Mouse (Mus musculus): Measurements from ENCODE around the gene Mchr1. TPM values are rescaled to one million over a fixed set of nuclear protein-coding genes. Genes with fewer than 3 reads are reported as not detected.
"Not testable (repeated sequence)": the region's sequence is repeated elsewhere in the genome, so short reads cannot be mapped to it uniquely, and the experiment has no call there.

Gene Mchr1
- polyA plus RNA-seq, 1 experiment, result 0.81 TPM

DNA sequence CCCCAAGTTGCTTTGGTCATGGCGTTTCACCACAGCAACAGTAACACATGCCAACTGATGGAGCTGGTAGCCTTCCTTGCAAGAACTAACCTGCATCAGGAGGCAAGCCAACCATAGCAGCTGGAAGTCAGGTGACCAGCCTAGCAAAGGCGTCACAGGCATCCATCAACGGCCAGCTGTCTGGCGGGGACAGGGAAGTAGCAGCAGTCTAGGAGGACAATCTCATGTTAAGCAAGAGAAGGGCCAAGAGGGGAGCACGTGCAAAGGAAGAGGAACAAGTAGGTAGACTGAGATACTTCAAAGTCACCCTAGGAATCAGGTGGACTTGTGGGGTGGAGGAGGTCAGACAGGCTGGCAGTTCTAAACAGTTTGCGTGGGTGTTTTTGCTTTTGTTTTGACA lies 16.2 kb upstream of the Mchr1 start:
- no peaks in the 10 kb centered on the region for H3K27me3 ChIP-seq (ENCODE audit: control insufficient read depth, insufficient read depth, insufficient read length)
- H3K36me3 ChIP-seq (ENCODE audit: control insufficient read depth, insufficient read depth), result no peaks in the 10 kb centered on the region
- no peaks in the 10 kb centered on the region for H3K79me2 ChIP-seq (ENCODE audit: control insufficient read depth, insufficient read depth)
- no peak overlapping the region for H3K4me3 ChIP-seq (ENCODE audit: insufficient read depth, poor library complexity, severe bottlenecking)
- TF ChIP-seq FOSL1 (IDR thresholded peaks at IDR 0.05; ENCODE audit: insufficient read depth, low read length, poor library complexity, severe bottlenecking) (no peak), CTCF (IDR thresholded peaks at IDR 0.05; ENCODE audit: control insufficient read depth, insufficient read depth, insufficient read length) (no peak), MYOD1 (IDR thresholded peaks at IDR 0.05; ENCODE audit: control insufficient read depth, insufficient read length, low read depth) (no peak), MAX (IDR thresholded peaks at IDR 0.05) (no peak), MYOG (IDR thresholded peaks at IDR 0.05; ENCODE audit: control insufficient read depth, extremely low read depth, insufficient read length) (no peak), USF1 (IDR thresholded peaks at IDR 0.05; ENCODE audit: low read depth) (no peak)
- no peaks in the 10 kb centered on the region for H3K79me3 ChIP-seq (ENCODE audit: low read depth)
- no peak overlapping the region for H3ac ChIP-seq (ENCODE audit: control insufficient read depth, insufficient read length, low read depth)

GRCm38 (mm10) chr15:81220051-81220450 lies 15.2 kb upstream of the Mchr1 start:
- H3K36me3 ChIP-seq (ENCODE audit: control insufficient read depth, insufficient read depth); H3ac ChIP-seq (ENCODE audit: control insufficient read depth, insufficient read length, low read depth); H3K4me3 ChIP-seq (ENCODE audit: insufficient read depth, poor library complexity, severe bottlenecking); H3K27me3 ChIP-seq (ENCODE audit: control insufficient read depth, insufficient read depth, insufficient read length); H3K79me2 ChIP-seq (ENCODE audit: control insufficient read depth, insufficient read depth); H3K79me3 ChIP-seq (ENCODE audit: low read depth): not testable (repeated sequence)

DNA sequence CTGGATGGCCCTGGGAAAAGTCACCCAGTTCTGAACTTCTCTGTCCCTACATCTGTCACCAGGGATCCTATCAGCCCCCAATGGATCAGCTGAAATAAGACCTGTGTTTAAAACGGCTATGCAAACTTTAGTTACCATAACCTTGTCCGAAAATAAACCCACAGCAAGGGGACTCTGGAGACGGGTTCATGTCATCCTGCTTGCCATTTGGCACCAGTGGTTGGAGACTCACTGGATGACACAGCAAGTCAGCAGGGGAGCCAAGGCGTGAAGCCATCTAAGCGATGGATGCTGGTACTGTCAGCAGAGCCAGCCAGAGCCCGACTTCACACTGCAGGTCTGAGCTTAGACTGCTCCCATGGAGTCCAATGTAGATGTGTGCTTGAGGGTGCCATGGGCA lies 13.9 kb upstream of the Mchr1 start:
- TF ChIP-seq USF1 (IDR thresholded peaks at IDR 0.05; ENCODE audit: low read depth) (no peak), FOSL1 (IDR thresholded peaks at IDR 0.05; ENCODE audit: insufficient read depth, low read length, poor library complexity, severe bottlenecking) (no peak), MYOD1 (IDR thresholded peaks at IDR 0.05; ENCODE audit: control insufficient read depth, insufficient read length, low read depth) (no peak), MAX (IDR thresholded peaks at IDR 0.05) (no peak), CTCF (IDR thresholded peaks at IDR 0.05; ENCODE audit: control insufficient read depth, insufficient read depth, insufficient read length) (no peak)
- Histone ChIP-seq H3K79me2 (ENCODE audit: control insufficient read depth, insufficient read depth) (no peaks in the 10 kb centered on the region), H3K79me3 (ENCODE audit: low read depth) (no peaks in the 10 kb centered on the region), H3ac (ENCODE audit: control insufficient read depth, insufficient read length, low read depth) (no peak overlapping the region), H3K4me3 (ENCODE audit: insufficient read depth, poor library complexity, severe bottlenecking) (no peak overlapping the region), H3K27me3 (ENCODE audit: control insufficient read depth, insufficient read depth, insufficient read length) (no peaks in the 10 kb centered on the region), H3K36me3 (ENCODE audit: control insufficient read depth, insufficient read depth) (no peaks in the 10 kb centered on the region)

DNA sequence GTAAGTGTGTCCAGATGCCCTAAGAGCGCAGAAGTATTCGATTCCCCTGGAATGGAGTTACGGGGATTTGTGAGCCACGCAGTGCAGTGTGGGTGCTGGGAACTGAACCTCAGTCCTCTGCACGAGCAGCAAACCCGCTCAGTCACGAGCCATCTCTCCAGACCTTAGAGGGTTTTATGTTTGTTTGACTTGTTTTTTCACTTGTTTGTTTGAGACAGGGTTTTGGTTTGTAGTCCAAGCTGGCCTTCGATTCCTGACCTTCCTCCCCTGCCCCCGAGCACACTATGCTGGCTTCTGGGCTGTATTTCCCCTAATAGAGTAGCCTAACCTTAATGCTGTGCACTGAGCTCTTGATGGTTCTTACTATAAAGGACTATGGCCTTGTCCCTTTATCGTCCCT lies 10.3 kb upstream of the Mchr1 start:
- no peak for TF ChIP-seq CTCF (IDR thresholded peaks at IDR 0.05; ENCODE audit: control insufficient read depth, insufficient read depth, insufficient read length)
- Histone ChIP-seq H3K79me2 (ENCODE audit: control insufficient read depth, insufficient read depth) (no peaks in the 10 kb centered on the region), H3ac (ENCODE audit: control insufficient read depth, insufficient read length, low read depth) (no peak overlapping the region), H3K79me3 (ENCODE audit: low read depth) (no peaks in the 10 kb centered on the region), H3K27me3 (ENCODE audit: control insufficient read depth, insufficient read depth, insufficient read length) (no peaks in the 10 kb centered on the region), H3K36me3 (ENCODE audit: control insufficient read depth, insufficient read depth) (no peaks in the 10 kb centered on the region), H3K4me3 (ENCODE audit: insufficient read depth, poor library complexity, severe bottlenecking) (no peak overlapping the region)

DNA sequence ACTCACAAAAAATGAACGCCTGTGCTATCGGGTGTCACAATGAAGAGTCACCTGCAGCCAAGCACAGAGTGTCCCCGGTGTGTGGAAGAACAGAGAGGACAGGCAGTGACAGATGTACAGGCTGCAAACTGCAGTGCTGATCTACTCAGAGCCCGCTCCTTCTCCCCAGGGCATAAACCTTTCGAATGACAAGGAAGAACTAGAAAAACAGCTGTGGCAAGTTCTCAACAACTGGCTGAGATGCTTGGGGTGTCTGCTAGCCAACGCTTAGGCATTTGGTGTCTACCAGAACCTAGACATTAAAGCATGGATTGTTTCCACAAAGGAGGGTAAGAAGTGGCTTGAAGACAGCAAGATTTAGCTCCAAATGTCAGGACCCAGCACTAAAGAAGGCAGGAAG lies 9.6 kb upstream of the Mchr1 start:
- Histone ChIP-seq H3K4me3 (ENCODE audit: insufficient read depth, poor library complexity, severe bottlenecking) (no peak overlapping the region), H3K79me2 (ENCODE audit: control insufficient read depth, insufficient read depth) (no peaks in the 10 kb centered on the region), H3K79me3 (ENCODE audit: low read depth) (no peaks in the 10 kb centered on the region), H3K36me3 (ENCODE audit: control insufficient read depth, insufficient read depth) (no peaks in the 10 kb centered on the region), H3ac (ENCODE audit: control insufficient read depth, insufficient read length, low read depth) (no peak overlapping the region), H3K27me3 (ENCODE audit: control insufficient read depth, insufficient read depth, insufficient read length) (no peaks in the 10 kb centered on the region)
- TF ChIP-seq MYOD1 (IDR thresholded peaks at IDR 0.05; ENCODE audit: control insufficient read depth, insufficient read length, low read depth) (peak; percentile 52), FOSL1 (IDR thresholded peaks at IDR 0.05; ENCODE audit: insufficient read depth, low read length, poor library complexity, severe bottlenecking) (no peak)

DNA sequence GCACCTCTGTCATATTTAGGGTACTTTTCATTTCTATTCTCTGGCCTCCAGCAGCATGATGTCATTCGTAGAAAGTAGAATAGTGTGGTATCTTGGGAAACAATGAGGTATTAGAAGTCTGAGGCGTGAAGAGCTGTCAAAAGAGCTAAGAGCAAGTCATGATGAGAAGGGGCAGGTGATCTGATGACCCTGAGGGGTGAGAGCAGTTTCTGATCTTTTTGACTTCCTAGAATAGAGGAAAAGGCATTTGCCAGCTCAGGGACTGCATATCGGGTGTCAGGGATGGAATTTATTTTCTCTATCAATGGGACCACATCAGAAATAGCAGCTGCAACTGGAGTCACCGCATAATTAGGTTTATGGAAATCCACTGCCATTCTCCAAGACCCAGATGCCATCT lies 8.5 kb upstream of the Mchr1 start:
- TF ChIP-seq USF1 (IDR thresholded peaks at IDR 0.05; ENCODE audit: low read depth) (no peak), MYOD1 (IDR thresholded peaks at IDR 0.05; ENCODE audit: control insufficient read depth, insufficient read length, low read depth) (peak; percentile 96), MAX (IDR thresholded peaks at IDR 0.05) (peak; percentile 44), FOSL1 (IDR thresholded peaks at IDR 0.05; ENCODE audit: insufficient read depth, low read length, poor library complexity, severe bottlenecking) (peak; percentile 3), CTCF (IDR thresholded peaks at IDR 0.05; ENCODE audit: control insufficient read depth, insufficient read depth, insufficient read length) (no peak), MYOG (IDR thresholded peaks at IDR 0.05; ENCODE audit: control insufficient read depth, extremely low read depth, insufficient read length) (no peak)
- Histone ChIP-seq H3K79me3 (ENCODE audit: low read depth) (no peaks in the 10 kb centered on the region), H3K27me3 (ENCODE audit: control insufficient read depth, insufficient read depth, insufficient read length) (no peaks in the 10 kb centered on the region), H3K36me3 (ENCODE audit: control insufficient read depth, insufficient read depth) (no peaks in the 10 kb centered on the region), H3K4me3 (ENCODE audit: insufficient read depth, poor library complexity, severe bottlenecking) (no peak overlapping the region), H3K79me2 (ENCODE audit: control insufficient read depth, insufficient read depth) (no peaks in the 10 kb centered on the region), H3ac (ENCODE audit: control insufficient read depth, insufficient read length, low read depth) (no peak overlapping the region)

- TF ChIP-seq MYOD1 (IDR thresholded peaks at IDR 0.05; ENCODE audit: control insufficient read depth, insufficient read length, low read depth) (no peak), CTCF (IDR thresholded peaks at IDR 0.05; ENCODE audit: control insufficient read depth, insufficient read depth, insufficient read length) (no peak), MAX (IDR thresholded peaks at IDR 0.05) (no peak), USF1 (IDR thresholded peaks at IDR 0.05; ENCODE audit: low read depth) (no peak), FOSL1 (IDR thresholded peaks at IDR 0.05; ENCODE audit: insufficient read depth, low read length, poor library complexity, severe bottlenecking) (no peak), MYOG (IDR thresholded peaks at IDR 0.05; ENCODE audit: control insufficient read depth, extremely low read depth, insufficient read length) (no peak), CEBPB (IDR thresholded peaks at IDR 0.05; ENCODE audit: low read depth) (no peak)
- H3K79me3 ChIP-seq (ENCODE audit: low read depth), result no peaks in the 10 kb centered on the region
- no peaks in the 10 kb centered on the region for H3K27me3 ChIP-seq (ENCODE audit: control insufficient read depth, insufficient read depth, insufficient read length)
- no peak overlapping the region for H3ac ChIP-seq (ENCODE audit: control insufficient read depth, insufficient read length, low read depth)
- H3K4me3 ChIP-seq (ENCODE audit: insufficient read depth, poor library complexity, severe bottlenecking), result no peak overlapping the region
- no peaks in the 10 kb centered on the region for H3K79me2 ChIP-seq (ENCODE audit: control insufficient read depth, insufficient read depth)
- no peaks in the 10 kb centered on the region for H3K36me3 ChIP-seq (ENCODE audit: control insufficient read depth, insufficient read depth)
These were observed 8.0 kb upstream of the Mchr1 start for GRCm38 (mm10) chr15:81227275-81227674.
